Mouse (Mus musculus) thymus, adult 2 months (tissue): ENCODE data around the gene Onecut1. TPM values are rescaled to one million over a fixed set of nuclear protein-coding genes. Genes with fewer than 3 reads are reported as not detected.

ENCODE experiments used
- DNase-seq: peaks from one replicate; pipeline ENCODE4 v3.0.0; 2021
- H3K27ac ChIP-seq: fragments of 200-500 bp; 2 replicates; pipeline ENCODE4 v1.5.1; 2012; ENCODE audit warnings: low read length, control low read depth; ENCODE audit not compliant: control insufficient read depth, insufficient read depth
- H3K27me3 ChIP-seq: fragments of 200-500 bp; 2 replicates; pipeline ENCODE4 v1.6.1; 2012; ENCODE audit warnings: mild to moderate bottlenecking, low read length, moderate library complexity, mixed read lengths; ENCODE audit not compliant: control insufficient read depth, insufficient read depth
- H3K36me3 ChIP-seq: fragments of 200-500 bp; 2 replicates; pipeline ENCODE4 v1.6.1; 2012; ENCODE audit warnings: mild to moderate bottlenecking, low read length, moderate library complexity; ENCODE audit not compliant: control insufficient read depth, insufficient read depth
- H3K4me1 ChIP-seq: fragments of 200-500 bp; replicated peaks from 2 replicates; pipeline ENCODE4 v1.6.1; 2012; ENCODE audit warnings: low read length; ENCODE audit not compliant: control insufficient read depth, insufficient read depth
- H3K4me3 ChIP-seq: fragments of 200-500 bp; 2 replicates; pipeline ENCODE4 v1.5.1; 2012; ENCODE audit warnings: mild to moderate bottlenecking, low read length, control low read depth, moderate library complexity; ENCODE audit not compliant: control insufficient read depth, insufficient read depth
- CTCF ChIP-seq: fragments of 200-500 bp; IDR thresholded peaks from 2 replicates; pipeline ENCODE4 v1.5.1; 2012; ENCODE audit warnings: mild to moderate bottlenecking, control low read depth, low read length, moderate library complexity, borderline replicate concordance; ENCODE audit not compliant: control insufficient read depth, poor library complexity, insufficient read depth; ENCODE audit errors: extremely low read depth
- POLR2A ChIP-seq: fragments of 200-500 bp; IDR thresholded peaks from 2 replicates; pipeline ENCODE4 v1.6.1; 2012; ENCODE audit warnings: mild to moderate bottlenecking, low read length, control low read depth, moderate library complexity; ENCODE audit not compliant: control insufficient read depth, poor library complexity, insufficient read depth; ENCODE audit errors: extremely low read depth
- WGBS: fragments of 180-500 bp; shearing (Covaris S2); methylation state at CpG from one replicate; pipeline ENCODE4 v1.1.7; 2018; 5-methylcytosine and 5-hydroxymethylcytosine counted together
- polyA plus RNA-seq: library from polyadenylated mRNA; depleted of rRNA; stranded (reverse); fragments of >200 nt; gene quantifications from 2 replicates; pipeline ENCODE4 v1.2.3, GENCODE M21; 2012

The Onecut1 gene
- polyA plus RNA-seq, 1 experiment = 0.03 TPM

GRCm38 (mm10) chr9:74860461-74860860 lies 1.3 kb upstream of the Onecut1 start:
- TF ChIP-seq POLR2A (no peak), CTCF (no peak)
- Histone ChIP-seq H3K36me3 (no peaks in the 10 kb centered on the region), H3K27me3 (peaks cover 20% of the 10 kb centered on the region), H3K4me1 (no peaks in the 10 kb centered on the region; the same call in 1 of the 2 replicates), H3K27ac (no peak overlapping the region), H3K4me3 (no peak overlapping the region)
- DNase-seq = no peak
- 18% methylated on average over 18 of the region's 18 CpGs for WGBS

GRCm38 (mm10) chr9:74862096-74862780 lies 517 bp downstream of the Onecut1 start:
- Histone ChIP-seq H3K4me1 (no peaks in the 10 kb centered on the region; the same call in 1 of the 2 replicates), H3K36me3 (no peaks in the 10 kb centered on the region), H3K27me3 (peaks cover 30% of the 10 kb centered on the region), H3K27ac (no peak overlapping the region), H3K4me3 (no peak overlapping the region)
- DNase-seq = no peak
- WGBS = 6% methylated on average over 48 of the region's 48 CpGs
- TF ChIP-seq POLR2A = no peak
- no peak for TF ChIP-seq CTCF

- peaks cover 28% of the 10 kb centered on the region for H3K27me3 ChIP-seq
- no peak for DNase-seq
- TF ChIP-seq CTCF (no peak), POLR2A (no peak)
- H3K36me3 ChIP-seq = no peaks in the 10 kb centered on the region
- no peaks in the 10 kb centered on the region; the same call in 1 of the 2 replicates for H3K4me1 ChIP-seq
- H3K27ac ChIP-seq = no peak overlapping the region
- no peak overlapping the region for H3K4me3 ChIP-seq
- 10% methylated on average over 56 of the region's 56 CpGs for WGBS
These were observed 1.3 kb downstream of the Onecut1 start for GRCm38 (mm10) chr9:74862783-74863654.

- 8% methylated on average over 36 of the region's 36 CpGs for WGBS
- TF ChIP-seq POLR2A (no peak), CTCF (no peak)
- no peak overlapping the region for H3K27ac ChIP-seq
- H3K4me3 ChIP-seq = no peak overlapping the region
- no peak for DNase-seq
- H3K4me1 ChIP-seq = no peaks in the 10 kb centered on the region; the same call in 1 of the 2 replicates
- no peaks in the 10 kb centered on the region for H3K36me3 ChIP-seq
- H3K27me3 ChIP-seq = peaks cover 30% of the 10 kb centered on the region
These were observed 2.1 kb downstream of the Onecut1 start for GRCm38 (mm10) chr9:74863655-74864443.

DNA sequence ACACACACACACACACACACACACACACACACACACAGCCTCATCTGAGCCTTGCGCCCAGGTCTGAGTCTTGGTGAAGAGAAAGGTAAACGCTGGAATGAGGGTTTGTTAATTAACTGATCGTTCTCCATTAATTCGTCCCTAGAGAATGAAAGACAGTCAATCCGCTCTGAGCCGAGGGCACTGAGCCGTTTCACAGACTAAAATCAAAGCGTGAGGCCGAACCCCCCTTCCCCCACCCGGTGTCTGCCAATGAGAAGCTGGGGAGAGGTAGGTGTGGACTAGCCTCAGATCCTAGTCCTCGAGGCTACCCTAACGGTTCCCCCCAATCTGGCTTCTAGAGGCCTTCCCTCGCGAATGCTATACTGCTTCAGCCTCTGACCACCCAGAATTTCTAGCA lies 2.8 kb downstream of the Onecut1 start:
- TF ChIP-seq CTCF = no peak
- TF ChIP-seq POLR2A = no peak
- Histone ChIP-seq H3K27me3 (peaks cover 30% of the 10 kb centered on the region), H3K4me1 (no peaks in the 10 kb centered on the region; the same call in 1 of the 2 replicates), H3K4me3 (no peak overlapping the region), H3K27ac (no peak overlapping the region), H3K36me3 (no peaks in the 10 kb centered on the region)
- DNase-seq = no peak
- WGBS = 11% methylated on average over 14 of the region's 14 CpGs

DNA sequence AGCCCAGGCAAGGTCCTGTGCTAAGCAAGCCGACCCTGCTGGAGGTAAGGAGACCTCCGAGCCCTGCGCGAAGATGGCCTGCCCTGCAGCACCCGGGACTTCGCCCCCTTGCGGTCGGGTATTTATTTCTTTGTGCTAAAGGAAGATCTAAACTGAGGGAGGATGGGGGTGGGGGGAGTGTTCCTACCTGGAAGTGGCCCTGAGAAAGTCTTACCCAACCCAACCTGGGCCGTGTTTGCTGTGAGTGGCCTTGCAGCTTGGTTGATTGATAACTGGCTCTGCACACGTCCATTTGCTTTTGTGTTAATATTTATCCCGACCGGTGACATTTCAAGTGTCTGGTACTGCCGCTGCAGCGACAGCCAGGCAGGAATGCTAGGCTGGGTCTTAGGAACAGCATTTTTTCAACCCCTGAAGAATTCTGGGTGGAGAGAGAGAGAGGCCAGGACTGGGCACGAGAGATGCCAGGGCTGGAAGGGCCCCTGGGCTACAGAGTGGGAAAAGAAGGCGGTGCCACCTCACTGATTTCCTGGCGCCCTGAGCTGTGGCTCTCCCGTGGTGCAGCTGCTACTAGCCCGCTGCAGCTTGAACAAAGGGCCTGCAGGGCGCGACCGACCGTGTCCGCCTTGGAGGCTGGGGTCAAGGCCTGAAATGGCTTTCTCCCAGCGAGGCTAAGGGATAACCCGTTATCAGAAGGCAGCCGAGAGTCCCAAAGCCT lies 5.0 kb downstream of the Onecut1 start:
- Histone ChIP-seq H3K4me1 (no peaks in the 10 kb centered on the region; the same call in 1 of the 2 replicates), H3K27me3 (peaks cover 25% of the 10 kb centered on the region), H3K27ac (no peak overlapping the region), H3K36me3 (no peaks in the 10 kb centered on the region), H3K4me3 (no peak overlapping the region)
- DNase-seq = no peak
- TF ChIP-seq CTCF (no peak), POLR2A (no peak)
- WGBS = 18% methylated on average over 27 of the region's 27 CpGs
